Mouse (Mus musculus): ENCODE results near the gene Fhad1.

Gene Fhad1

GRCm38 (mm10) chr4:141942403-141942802, 72.5 kb downstream of the Fhad1 start:
- in situ Hi-C loops (cut with MboI, MseI) = no loop called here

GRCm38 (mm10) chr4:141941289-141941688, 73.6 kb downstream of the Fhad1 start:
- in situ Hi-C loops (cut with MboI, MseI) = no loop called here

DNA sequence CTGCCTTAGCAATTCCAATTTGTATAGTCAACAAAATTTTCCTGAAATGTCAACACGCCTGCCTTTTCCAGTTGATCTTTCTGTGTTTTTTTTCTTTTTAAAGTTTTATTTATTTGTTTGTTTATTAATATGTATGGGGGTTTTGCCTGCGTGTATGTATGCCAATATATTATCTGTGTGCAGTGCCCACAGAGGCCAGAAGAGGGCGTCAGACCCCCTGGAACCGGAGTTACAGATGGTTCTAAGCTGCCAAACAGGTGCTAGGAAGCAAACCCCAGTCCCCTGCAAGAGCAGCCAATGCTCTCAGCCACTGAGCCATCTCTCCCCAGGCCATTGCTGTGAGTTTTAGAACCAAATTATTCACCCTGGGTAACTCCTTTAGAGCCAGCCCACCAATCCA, 76.3 kb downstream of the Fhad1 start:
- in situ Hi-C loops (cut with MboI, MseI) = no loop called here

- in situ Hi-C loops (cut with MboI, MseI) = no loop called here
Measured at GRCm38 (mm10) chr4:141932785-141933574, 81.9 kb downstream of the Fhad1 start.

DNA sequence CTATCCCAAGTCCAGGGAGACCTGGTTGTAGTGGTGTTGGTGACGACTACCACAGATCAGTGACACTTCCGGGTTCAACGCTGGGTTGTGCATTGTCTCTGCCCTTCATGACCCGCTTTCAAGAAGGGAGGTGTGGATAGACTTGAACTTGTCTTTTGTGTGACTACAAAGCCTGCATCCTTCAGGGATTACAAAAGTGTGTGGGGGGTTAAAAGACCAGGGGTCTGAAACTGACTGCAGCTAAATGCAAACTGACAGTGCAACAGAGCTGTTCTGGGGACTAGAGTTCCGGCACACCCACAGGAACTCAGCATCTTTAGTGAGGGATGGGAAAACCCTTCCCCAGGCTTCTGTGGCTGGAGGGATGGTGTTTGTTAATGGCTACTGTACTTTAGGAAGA, 83.4 kb downstream of the Fhad1 start:
- in situ Hi-C loops (cut with MboI, MseI) = no loop called here

- in situ Hi-C loops (cut with MboI, MseI) = no loop called here
Measured at GRCm38 (mm10) chr4:141930001-141930400, 84.9 kb downstream of the Fhad1 start.

DNA sequence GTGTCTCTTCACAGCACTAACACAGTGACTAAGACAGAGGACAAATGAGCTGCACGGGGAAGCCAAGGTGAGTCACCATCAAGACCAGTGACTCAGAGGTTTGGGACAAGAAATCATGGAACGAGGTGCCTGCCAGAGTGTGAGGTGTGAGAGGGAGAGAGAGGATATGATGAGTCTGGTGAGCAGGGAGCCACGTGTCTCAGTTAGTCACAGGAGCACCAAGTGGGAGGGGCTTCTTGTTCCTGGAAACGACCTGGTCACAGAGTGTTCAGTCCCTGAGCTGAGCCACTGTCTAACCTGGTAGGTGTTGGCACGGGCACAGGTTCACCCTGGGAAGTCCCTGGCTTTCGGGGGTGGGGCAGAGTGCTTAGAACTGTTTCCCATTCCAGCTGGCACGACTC, 86.0 kb downstream of the Fhad1 start:
- in situ Hi-C loops (cut with MboI, MseI) = no loop called here

- in situ Hi-C loops (cut with MboI, MseI) = no loop called here
Measured at GRCm38 (mm10) chr4:141925781-141926345, 89.0 kb downstream of the Fhad1 start.

DNA sequence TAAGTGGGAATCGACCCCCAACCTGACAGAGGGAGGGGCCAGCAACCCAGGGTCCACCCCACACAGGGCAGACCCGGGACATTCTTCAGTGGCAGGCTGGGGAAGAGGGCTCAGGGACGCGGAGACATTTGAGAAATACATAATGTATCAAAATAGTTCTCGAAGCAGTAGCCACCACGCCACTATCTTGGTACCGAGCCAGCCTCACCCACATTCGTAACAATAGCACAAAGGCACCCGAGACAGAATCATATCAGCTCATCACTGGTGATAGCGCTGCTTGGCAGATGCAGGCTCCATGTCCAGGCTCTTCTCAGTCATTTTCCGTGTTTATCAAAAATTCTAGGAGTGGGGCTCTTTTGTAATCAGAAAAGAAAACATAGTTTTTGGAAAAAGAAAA, 90.9 kb downstream of the Fhad1 start:
- in situ Hi-C loops (cut with MboI, MseI) = no loop called here

GRCm38 (mm10) chr4:141920391-141920790, 94.5 kb downstream of the Fhad1 start:
- in situ Hi-C loops (cut with MboI, MseI) = no loop called here

GRCm38 (mm10) chr4:141917735-141918419, 97.0 kb downstream of the Fhad1 start:
- in situ Hi-C loops (cut with MboI, MseI) = no loop called here

DNA sequence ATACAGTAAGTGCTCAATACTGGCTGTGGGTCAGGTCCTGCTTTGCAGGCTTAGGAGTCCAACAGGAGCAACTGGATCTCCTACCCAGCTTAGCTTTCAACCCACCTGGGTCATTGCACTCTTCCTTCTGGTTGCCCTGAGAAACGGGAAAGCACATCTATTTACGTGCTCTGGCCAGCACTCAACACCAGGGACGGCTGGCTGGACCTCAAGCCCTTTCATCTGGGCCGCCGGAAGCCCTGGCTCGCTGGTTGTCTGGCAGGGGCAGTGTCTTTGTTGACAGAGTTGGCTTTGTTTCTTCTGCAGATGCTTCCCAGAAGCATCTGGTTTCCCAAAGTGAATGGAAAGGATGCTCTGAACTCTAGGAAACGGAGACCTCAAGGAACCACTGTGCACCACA, 100.8 kb downstream of the Fhad1 start:
- in situ Hi-C loops (cut with MboI, MseI) = no loop called here

DNA sequence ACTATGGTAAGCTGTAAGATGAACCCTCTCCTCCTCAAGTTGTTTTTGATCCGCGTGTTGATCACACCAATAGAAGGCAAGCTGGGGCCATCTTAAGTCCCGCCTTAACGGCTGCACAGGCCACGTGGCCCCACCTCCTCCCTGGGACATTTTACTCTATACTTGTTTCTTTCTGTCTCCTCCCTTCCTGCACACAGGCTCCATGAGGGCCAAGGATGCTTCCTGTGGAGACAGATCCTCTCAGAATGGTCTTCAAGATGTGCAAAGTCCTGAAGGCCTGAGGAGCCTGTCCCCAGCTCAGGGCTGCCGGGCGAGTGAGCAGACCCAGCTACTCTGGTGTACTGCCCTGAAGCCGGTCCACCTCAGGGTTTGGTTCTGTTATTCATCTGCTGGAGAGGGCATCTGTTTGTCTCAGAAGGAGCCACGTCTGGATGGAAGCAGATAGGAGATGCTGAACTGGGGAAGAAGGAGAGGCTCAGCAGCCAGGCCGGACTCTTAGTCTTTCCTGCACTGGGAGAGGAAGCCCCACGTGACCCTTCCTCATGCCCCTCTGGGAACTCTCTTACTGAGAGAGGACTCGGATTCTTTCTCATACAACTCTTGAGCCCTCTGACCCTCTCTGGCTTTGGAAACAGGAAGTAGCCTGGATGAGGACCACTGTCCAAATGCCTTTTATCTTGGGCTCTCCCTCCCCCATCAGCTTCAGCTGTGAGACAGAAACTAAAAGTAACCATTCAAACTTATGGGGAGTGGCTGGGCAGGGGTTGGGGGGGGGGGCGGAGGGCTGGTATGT, 101.5 kb downstream of the Fhad1 start:
- in situ Hi-C loops (cut with MboI, MseI) = no loop called here

- in situ Hi-C loops (cut with MboI, MseI) = no loop called here
Measured at GRCm38 (mm10) chr4:141904710-141905109, 110.2 kb downstream of the Fhad1 start.

DNA sequence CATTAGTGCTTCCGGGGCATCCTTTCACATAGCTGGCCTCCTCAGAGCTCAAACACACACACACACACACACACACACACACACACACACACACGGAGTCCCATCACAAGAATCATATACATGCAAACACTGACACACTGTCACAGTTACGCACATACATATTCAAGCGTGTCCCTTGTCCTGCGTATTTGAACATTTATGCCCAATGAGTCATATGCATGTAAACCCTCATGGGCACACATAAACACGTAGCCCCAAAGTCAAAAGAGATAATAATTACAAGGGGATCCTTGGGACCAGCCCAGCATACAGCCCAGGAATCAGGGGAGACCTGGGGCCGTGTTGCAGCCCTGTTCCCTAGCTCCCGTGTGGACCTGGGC, 112.4 kb downstream of the Fhad1 start:
- in situ Hi-C loops (cut with MboI, MseI) = no loop called here

- in situ Hi-C loops (cut with MboI, MseI) = no loop called here
Measured at GRCm38 (mm10) chr4:141901711-141902478, 113.0 kb downstream of the Fhad1 start.

DNA sequence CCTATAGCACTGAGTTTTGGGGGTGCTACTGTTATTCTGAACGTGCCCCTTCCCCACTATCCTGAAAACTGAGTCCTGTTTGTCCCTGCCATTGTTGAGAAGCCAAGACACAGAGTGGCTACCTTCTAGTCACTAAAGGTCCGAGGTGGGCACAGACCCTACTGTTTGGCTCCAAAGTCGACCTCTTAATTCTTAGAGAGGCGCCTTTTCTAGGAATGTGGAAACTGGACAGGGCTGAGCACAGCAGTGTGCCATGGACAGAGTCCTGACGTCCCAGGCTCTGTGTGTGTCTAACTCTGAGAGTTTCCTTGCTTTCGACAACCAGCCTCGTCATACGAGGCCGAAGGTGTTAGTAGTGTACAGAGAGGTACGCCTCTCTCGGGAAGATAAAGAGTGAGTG, 114.5 kb downstream of the Fhad1 start:
- in situ Hi-C loops (cut with MboI, MseI) = no loop called here

- in situ Hi-C loops (cut with MboI, MseI) = no loop called here
Measured at GRCm38 (mm10) chr4:141899936-141900335, 114.9 kb downstream of the Fhad1 start.

DNA sequence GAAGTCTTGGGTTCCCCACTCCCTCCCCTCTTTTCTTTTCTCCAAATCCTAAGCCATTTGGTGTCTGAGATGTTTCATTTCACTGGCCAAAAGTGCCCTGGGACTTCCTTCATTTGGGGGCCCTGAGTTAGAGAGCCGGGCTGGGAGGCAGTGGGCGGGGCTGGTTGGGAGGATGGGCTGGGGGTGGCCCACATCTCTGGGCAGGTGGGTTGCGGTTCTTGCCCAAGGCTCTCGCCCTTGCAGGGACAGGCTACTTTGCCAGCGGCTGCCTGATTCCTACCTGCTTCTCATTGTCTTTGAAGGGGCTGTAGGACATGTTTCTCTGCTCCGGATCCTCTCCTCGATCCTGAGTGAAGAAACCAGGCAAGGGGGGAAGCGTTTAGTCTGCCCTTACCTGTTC, 116.0 kb downstream of the Fhad1 start:
- in situ Hi-C loops (cut with MboI, MseI) = no loop called here

- in situ Hi-C loops (cut with MboI, MseI) = no loop called here
Measured at GRCm38 (mm10) chr4:141897838-141898237, 117.0 kb downstream of the Fhad1 start.

DNA sequence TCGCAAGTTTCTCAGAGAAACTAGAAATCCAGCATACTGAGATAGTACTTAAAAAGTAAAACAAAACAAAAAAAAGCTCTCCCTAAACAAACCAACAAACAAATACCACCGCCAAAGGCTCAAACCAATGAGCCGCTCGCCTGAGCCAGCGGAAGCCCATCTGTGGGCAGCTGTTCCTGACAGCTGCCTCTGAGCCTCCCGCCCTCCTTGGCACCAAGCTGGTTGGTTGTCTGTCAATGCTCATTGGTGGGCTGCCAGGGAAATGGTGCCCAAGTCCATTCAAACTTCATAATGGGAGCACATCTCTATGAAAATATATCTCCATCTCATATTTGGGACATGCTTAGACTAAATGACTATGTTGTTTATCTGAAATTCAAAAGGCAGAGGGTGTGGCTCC, 117.7 kb downstream of the Fhad1 start:
- in situ Hi-C loops (cut with MboI, MseI) = no loop called here

Data from T-helper 17 cell (primary cell).